Mouse (Mus musculus): ENCODE measurements at regions not wholly inside any gene's neighbourhood (a gene's known extent, or its start where the extent isn't known, plus 50 kb on each side); places are given as distances from the start of the nearest gene placed in this dataset.
A peak's percentile ranks its signal among the peaks of the same experiment; 100 is the strongest.

DNA sequence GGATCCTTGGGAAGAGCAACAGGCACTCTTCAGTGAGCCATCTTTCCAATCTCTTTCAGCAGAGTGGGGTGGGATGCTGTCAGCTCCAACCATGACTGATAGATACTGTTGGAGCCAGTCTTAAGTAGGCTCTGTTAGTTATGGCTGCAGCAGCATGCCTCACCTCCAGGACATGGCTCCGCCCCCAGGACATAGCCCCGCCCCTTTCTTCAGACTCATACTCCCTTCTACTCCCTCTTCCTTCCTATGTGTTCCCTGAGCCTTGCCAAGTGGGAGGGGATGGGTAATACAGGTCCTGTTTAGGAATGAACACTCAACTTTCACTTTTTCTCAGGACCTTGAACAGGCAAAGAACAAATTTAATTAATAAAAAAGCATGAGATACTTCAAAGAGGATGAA, 415.4 kb upstream of the Trpc7 start:
- Histone ChIP-seq H3K4me1 (replicated peaks; ENCODE audit: control insufficient read depth in 2 of 2, insufficient read depth in 2 of 2, low read length in 1 of 2) (no peaks in the 10 kb centered on the region), H3K27ac (no peak overlapping the region), H3K27me3 (ENCODE audit: control insufficient read depth, insufficient read depth, low read length) (no peaks in the 10 kb centered on the region), H3K4me2 (ENCODE audit: low read depth) (no peak overlapping the region), H3K36me3 (replicated peaks; ENCODE audit: control insufficient read depth, insufficient read depth, low read depth) (no peaks in the 10 kb centered on the region), H3K4me3 (ENCODE audit: insufficient read depth in 1 of 2, low read depth in 2 of 2, low read length in 2 of 2) (no peak overlapping the region), H3K9ac (replicated peaks) (no peak overlapping the region), H3K9me3 (ENCODE audit: control insufficient read depth, low read length) (no peaks in the 10 kb centered on the region)
- 10% methylated on average over 2 of the region's 2 CpGs for WGBS (ENCODE audit: insufficient replicate concordance)
- no peak for DNase-seq (ENCODE audit: low read depth in 3 of 3, low spot score in 3 of 3)
- ATAC-seq (ENCODE audit: insufficient read depth): no peak
- TF ChIP-seq EP300 (IDR thresholded peaks at IDR 0.05; ENCODE audit: low read depth) (no peak), CTCF (IDR thresholded peaks at IDR 0.05; ENCODE audit: low read depth) (no peak)

DNA sequence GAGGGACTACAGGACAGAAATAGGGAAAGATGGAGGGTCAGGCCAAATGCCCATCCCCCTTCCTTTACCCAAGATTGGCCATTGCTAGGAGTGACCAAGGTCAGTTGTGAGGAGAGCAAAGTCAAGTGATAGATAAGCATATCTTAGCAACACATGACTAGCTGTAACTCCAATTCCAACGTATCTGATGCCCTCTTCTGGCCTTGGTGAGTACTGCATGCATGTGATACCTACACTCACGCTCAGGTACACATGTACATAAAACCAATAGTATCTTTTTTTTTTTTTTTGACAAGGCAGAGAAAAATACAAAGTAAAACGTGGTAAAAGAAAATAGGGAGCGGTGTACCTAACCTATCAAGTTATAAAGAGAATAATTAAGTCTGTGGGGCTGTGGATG, 413.8 kb upstream of the Trpc7 start:
- WGBS (ENCODE audit: insufficient replicate concordance): 57% methylated on average over 4 of the region's 4 CpGs
- H3K4me1 ChIP-seq (replicated peaks; ENCODE audit: control insufficient read depth in 2 of 2, insufficient read depth in 2 of 2, low read length in 1 of 2): no peaks in the 10 kb centered on the region
- ATAC-seq (ENCODE audit: insufficient read depth) (no peak), DNase-seq (ENCODE audit: low read depth in 3 of 3, low spot score in 3 of 3) (no peak)
- no peaks in the 10 kb centered on the region for H3K9me3 ChIP-seq (ENCODE audit: control insufficient read depth, low read length)
- H3K27ac ChIP-seq: no peak overlapping the region
- no peak overlapping the region for H3K9ac ChIP-seq (replicated peaks)
- no peak overlapping the region for H3K4me2 ChIP-seq (ENCODE audit: low read depth)
- TF ChIP-seq CTCF (IDR thresholded peaks at IDR 0.05; ENCODE audit: low read depth) (peak; percentile 20; the same call in 1 of the 2 replicates), EP300 (IDR thresholded peaks at IDR 0.05; ENCODE audit: low read depth) (no peak)
- no peaks in the 10 kb centered on the region for H3K27me3 ChIP-seq (ENCODE audit: control insufficient read depth, insufficient read depth, low read length)
- H3K4me3 ChIP-seq (ENCODE audit: insufficient read depth in 1 of 2, low read depth in 2 of 2, low read length in 2 of 2): no peak overlapping the region
- no peaks in the 10 kb centered on the region for H3K36me3 ChIP-seq (replicated peaks; ENCODE audit: control insufficient read depth, insufficient read depth, low read depth)

DNA sequence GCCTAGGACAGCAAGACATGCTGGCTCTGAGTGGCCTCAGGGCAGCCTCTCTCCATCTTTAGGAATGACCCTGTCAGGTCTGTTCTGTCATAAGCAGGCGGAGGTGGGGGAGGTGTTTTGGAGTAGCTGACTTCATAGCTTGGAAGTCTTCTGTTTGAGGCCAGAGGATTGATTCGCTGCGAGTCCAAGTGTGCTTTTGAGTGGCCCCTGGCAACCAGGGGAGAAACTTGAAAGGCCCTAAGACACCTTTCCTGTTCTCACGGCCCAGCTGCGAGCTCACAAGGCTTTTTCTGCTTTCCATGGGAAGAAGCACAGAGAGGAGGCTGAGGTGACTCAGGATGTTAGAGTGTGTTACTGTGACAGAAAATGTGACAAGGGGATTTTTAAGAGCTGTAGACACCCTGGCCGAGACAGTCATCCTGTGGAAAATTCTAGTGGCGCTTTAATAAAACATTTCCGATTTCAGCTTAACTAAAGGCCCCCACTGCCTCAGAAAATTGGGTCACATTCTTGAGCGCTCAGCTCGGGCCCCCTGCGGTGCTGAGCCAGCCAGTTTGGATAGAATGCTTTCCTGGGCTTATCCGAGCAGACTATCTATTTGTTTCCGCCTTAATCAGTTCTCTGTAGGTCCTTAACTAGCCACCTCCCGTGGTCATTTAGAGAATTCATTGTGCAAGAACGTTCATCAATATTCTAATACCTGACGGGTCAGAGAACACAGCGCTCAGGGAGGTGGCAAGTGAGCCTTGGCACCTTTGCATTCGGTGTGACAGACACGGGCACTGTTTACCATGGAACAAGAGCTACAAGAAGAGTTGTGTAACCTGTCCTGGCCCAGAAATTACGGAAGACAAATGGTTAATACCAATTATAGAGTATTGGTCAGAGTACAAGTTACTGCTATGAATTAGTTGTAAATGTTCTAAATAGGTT, 412.4 kb upstream of the Trpc7 start:
- no peak overlapping the region for H3K4me2 ChIP-seq (ENCODE audit: low read depth)
- H3K9me3 ChIP-seq (ENCODE audit: control insufficient read depth, low read length): no peaks in the 10 kb centered on the region
- no peak for TF ChIP-seq CTCF (IDR thresholded peaks at IDR 0.05; ENCODE audit: low read depth)
- TF ChIP-seq EP300 (IDR thresholded peaks at IDR 0.05; ENCODE audit: low read depth): no peak
- H3K36me3 ChIP-seq (replicated peaks; ENCODE audit: control insufficient read depth, insufficient read depth, low read depth): no peaks in the 10 kb centered on the region
- no peak overlapping the region for H3K9ac ChIP-seq (replicated peaks)
- no peak for ATAC-seq (ENCODE audit: insufficient read depth)
- no peak overlapping the region for H3K4me3 ChIP-seq (ENCODE audit: insufficient read depth in 1 of 2, low read depth in 2 of 2, low read length in 2 of 2)
- DNase-seq (ENCODE audit: low read depth in 3 of 3, low spot score in 3 of 3): no peak
- no peaks in the 10 kb centered on the region for H3K4me1 ChIP-seq (replicated peaks; ENCODE audit: control insufficient read depth in 2 of 2, insufficient read depth in 2 of 2, low read length in 1 of 2)
- 39% methylated on average over 20 of the region's 20 CpGs for WGBS (ENCODE audit: insufficient replicate concordance)
- H3K27me3 ChIP-seq (ENCODE audit: control insufficient read depth, insufficient read depth, low read length): no peaks in the 10 kb centered on the region
- no peak overlapping the region for H3K27ac ChIP-seq

DNA sequence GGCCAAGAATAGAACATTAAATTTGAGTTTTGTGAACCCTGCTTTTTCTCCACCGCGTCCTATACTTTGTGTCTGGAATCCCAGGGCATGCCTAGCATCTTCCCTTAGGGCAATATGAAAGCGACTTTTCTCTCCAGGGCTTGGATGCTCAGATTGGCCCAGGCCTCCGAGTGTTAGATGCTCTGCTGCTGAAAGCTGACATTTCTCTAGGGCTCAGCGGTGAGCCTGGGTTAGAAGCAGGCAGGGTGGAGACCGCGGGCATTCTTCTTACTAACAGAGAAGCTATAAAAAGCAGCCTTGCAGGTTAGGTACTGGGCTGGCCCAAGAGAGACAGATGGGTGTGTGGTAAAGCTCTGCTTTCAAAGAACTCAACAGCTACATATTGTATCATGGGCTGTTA, 409.8 kb upstream of the Trpc7 start:
- no peak for TF ChIP-seq EP300 (IDR thresholded peaks at IDR 0.05; ENCODE audit: low read depth)
- no peak for TF ChIP-seq CTCF (IDR thresholded peaks at IDR 0.05; ENCODE audit: low read depth)
- H3K27ac ChIP-seq: no peak overlapping the region
- no peak overlapping the region for H3K4me3 ChIP-seq (ENCODE audit: insufficient read depth in 1 of 2, low read depth in 2 of 2, low read length in 2 of 2)
- ATAC-seq (ENCODE audit: insufficient read depth) (no peak), DNase-seq (ENCODE audit: low read depth in 3 of 3, low spot score in 3 of 3) (no peak)
- no peaks in the 10 kb centered on the region for H3K9me3 ChIP-seq (ENCODE audit: control insufficient read depth, low read length)
- H3K36me3 ChIP-seq (replicated peaks; ENCODE audit: control insufficient read depth, insufficient read depth, low read depth): no peaks in the 10 kb centered on the region
- H3K27me3 ChIP-seq (ENCODE audit: control insufficient read depth, insufficient read depth, low read length): no peaks in the 10 kb centered on the region
- no peaks in the 10 kb centered on the region for H3K4me1 ChIP-seq (replicated peaks; ENCODE audit: control insufficient read depth in 2 of 2, insufficient read depth in 2 of 2, low read length in 1 of 2)
- no peak overlapping the region for H3K4me2 ChIP-seq (ENCODE audit: low read depth)
- no peak overlapping the region for H3K9ac ChIP-seq (replicated peaks)
- WGBS (ENCODE audit: insufficient replicate concordance): 69% methylated on average over 7 of the region's 7 CpGs

DNA sequence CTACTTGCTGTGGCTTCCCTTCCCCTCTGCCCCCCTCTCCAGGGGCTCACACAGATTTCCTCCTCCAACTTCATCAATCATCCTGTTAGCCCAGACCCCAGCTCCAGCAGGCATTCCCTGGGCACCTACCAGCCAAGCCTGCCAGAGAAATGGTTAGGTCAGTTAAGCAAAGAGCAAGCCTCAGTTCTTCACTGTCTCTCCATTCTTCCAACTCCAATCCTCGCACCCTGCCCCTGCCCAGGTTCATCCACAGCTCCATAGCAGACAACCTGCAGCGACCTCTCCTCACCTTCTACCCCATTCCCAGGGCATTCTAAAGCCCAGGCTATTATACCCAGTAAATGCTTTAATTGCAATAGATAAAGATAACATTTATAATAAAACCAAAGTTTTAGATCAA, 408.0 kb upstream of the Trpc7 start:
- no peaks in the 10 kb centered on the region for H3K27me3 ChIP-seq (ENCODE audit: control insufficient read depth, insufficient read depth, low read length)
- no peaks in the 10 kb centered on the region for H3K9me3 ChIP-seq (ENCODE audit: control insufficient read depth, low read length)
- DNase-seq (ENCODE audit: low read depth in 3 of 3, low spot score in 3 of 3) (no peak), ATAC-seq (ENCODE audit: insufficient read depth) (no peak)
- no peaks in the 10 kb centered on the region for H3K4me1 ChIP-seq (replicated peaks; ENCODE audit: control insufficient read depth in 2 of 2, insufficient read depth in 2 of 2, low read length in 1 of 2)
- H3K4me3 ChIP-seq (ENCODE audit: insufficient read depth in 1 of 2, low read depth in 2 of 2, low read length in 2 of 2): no peak overlapping the region
- H3K4me2 ChIP-seq (ENCODE audit: low read depth): no peak overlapping the region
- TF ChIP-seq EP300 (IDR thresholded peaks at IDR 0.05; ENCODE audit: low read depth): no peak
- H3K9ac ChIP-seq (replicated peaks): no peak overlapping the region
- H3K36me3 ChIP-seq (replicated peaks; ENCODE audit: control insufficient read depth, insufficient read depth, low read depth): no peaks in the 10 kb centered on the region
- 47% methylated on average over 2 of the region's 2 CpGs for WGBS (ENCODE audit: insufficient replicate concordance)
- no peak overlapping the region for H3K27ac ChIP-seq
